Mouse (Mus musculus): ENCODE data around the gene Trabd2b. TPM values are rescaled to one million over a fixed set of nuclear protein-coding genes. Genes with fewer than 3 reads are reported as not detected.

Trabd2b gene
- polyA plus RNA-seq (2015; fragmentation: Nextera tagmentation; extraction: Ambion mirVana), result 2.4 and 2.9 TPM in 2 replicates

DNA sequence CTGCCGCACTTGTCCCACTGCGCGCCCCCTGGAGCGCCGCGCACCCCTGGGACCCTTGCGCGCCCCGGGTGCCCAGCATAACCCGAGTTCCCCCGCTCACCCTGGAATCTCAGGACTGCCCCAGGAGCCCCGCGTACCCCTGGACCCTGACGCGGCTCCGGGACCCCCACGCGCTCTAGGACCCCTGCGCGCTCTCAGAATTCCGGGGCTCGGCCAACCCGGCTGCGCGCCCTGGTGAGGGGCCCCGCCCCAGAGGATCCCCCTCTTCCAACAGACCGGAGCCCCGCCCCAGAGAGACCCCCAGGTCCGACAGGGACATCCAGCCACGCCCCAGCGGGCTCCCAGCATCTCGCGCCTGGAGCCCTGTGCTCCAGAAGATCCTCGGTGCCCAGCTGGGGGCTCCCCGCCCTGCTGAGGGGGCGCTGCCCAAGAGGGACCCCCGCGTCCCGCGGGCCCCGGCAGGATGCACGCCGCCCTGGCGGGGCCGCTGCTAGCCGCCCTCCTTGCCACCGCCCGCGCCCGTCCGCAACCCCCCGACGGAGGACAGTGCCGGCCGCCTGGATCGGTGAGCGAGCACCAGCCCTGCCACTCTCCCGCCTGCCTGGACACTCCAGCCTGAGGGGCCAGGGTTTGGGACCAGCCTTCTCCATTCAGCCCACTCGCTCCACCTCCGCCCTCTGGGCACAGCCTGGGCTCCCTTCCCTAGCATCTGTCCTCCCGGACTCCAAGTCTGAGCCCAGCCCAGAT lies at the start of gene Trabd2b:
Gene Trabd2b (plus strand): TSS at position 370 of the 747 bp plus-strand sequence.
- peak within 1 kb of the TSS; percentile 80 for H3K4me3 ChIP-seq
- WGBS, result 1% methylated on average over 58 of the region's 61 CpGs
- H3K9me3 ChIP-seq (replicated peaks), result no peaks in the 10 kb centered on the region
- ATAC-seq (replicated peaks; ENCODE audit: insufficient number of reproducible peaks, insufficient read depth, low FRiP score, low read depth), result peak; percentile 44
- no peaks in the 10 kb centered on the region for H3K36me3 ChIP-seq
- peaks cover 38% of the 10 kb centered on the region for H3K4me1 ChIP-seq (replicated peaks)
- H3K4me2 ChIP-seq, result peak within 1 kb of the TSS; percentile 95
- peaks cover 79% of the 10 kb centered on the region for H3K27me3 ChIP-seq
- H3K27ac ChIP-seq, result peak within 1 kb of the TSS; percentile 86
- H3K9ac ChIP-seq, result peak within 1 kb of the TSS; percentile 78

DNA sequence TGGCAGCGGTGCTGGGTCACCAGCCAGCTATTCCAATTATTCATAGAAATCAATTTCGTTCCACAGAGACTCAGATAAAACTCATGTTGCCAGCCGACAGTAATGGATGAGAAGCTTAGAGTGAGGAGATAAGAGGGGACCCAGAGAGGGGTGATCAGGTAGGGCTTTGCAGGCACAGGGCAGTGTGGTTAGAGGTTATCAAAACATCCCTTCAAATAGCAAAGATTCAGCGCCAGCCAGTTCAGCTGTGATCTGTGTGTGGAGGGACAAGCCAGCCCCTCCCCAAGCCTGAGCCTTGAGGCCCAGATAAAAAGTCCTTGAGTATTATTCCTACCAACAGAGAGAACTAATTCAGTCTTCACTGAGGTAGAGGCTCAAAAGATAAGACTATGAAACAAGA lies 49.1 kb upstream of the Trabd2b start:
- Histone ChIP-seq H3K27me3 (no peaks in the 10 kb centered on the region), H3K9ac (no peak overlapping the region), H3K9me3 (replicated peaks) (no peaks in the 10 kb centered on the region), H3K4me3 (no peak overlapping the region), H3K36me3 (no peaks in the 10 kb centered on the region), H3K27ac (peak overlapping the region; percentile 10; the same call in 1 of the 2 replicates), H3K4me2 (no peak overlapping the region), H3K4me1 (replicated peaks) (peaks cover 29% of the 10 kb centered on the region)
- peak; percentile 52 for ATAC-seq (replicated peaks; ENCODE audit: insufficient number of reproducible peaks, insufficient read depth, low FRiP score, low read depth)
- WGBS, result 9% methylated on average over 4 of the region's 4 CpGs

DNA sequence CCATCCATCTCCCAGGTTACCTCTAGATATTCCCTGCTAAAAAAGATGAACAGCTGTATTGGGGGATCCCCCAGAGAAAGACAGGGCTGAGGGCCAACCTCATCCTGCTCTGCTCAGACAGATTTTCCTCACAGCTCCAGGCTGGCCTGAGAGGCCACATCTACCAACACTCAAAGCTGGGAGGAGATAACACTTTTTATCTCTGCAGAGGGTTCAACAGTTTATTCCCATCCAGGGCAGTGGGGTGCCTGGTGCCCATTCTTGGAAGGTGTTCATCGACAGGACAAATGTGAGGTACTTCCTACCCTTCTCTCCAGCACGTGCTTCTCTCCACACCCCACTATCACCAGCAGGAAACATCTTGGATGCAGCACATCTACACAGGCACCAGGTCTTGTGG lies 47.6 kb upstream of the Trabd2b start:
- Histone ChIP-seq H3K27me3 (no peaks in the 10 kb centered on the region), H3K36me3 (no peaks in the 10 kb centered on the region), H3K4me3 (no peak overlapping the region), H3K9ac (no peak overlapping the region), H3K27ac (no peak overlapping the region), H3K4me2 (no peak overlapping the region), H3K9me3 (replicated peaks) (no peaks in the 10 kb centered on the region), H3K4me1 (replicated peaks) (peaks cover 29% of the 10 kb centered on the region)
- WGBS, result 13% methylated on average over 2 of the region's 2 CpGs
- ATAC-seq (replicated peaks; ENCODE audit: insufficient number of reproducible peaks, insufficient read depth, low FRiP score, low read depth), result peak; percentile 59

DNA sequence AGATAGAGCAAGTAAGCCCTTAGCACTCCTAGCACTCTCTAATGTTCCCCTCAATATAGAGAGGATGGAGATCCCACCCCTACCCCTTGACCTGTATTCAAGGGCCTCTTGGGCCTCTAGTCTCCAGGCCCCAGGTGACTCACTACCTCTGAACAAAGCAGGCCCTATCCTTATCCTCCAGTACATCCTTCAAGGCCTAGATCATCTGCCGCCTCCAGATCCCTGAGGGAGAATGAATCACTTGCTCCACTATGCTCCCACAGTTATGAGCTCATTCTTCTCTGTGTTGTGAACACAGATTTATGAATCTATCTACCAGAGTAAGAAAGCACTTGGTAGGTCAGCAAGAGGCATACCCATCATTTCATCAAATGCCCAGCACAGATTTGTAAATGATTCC lies 46.7 kb upstream of the Trabd2b start:
- Histone ChIP-seq H3K9me3 (replicated peaks) (no peaks in the 10 kb centered on the region), H3K36me3 (no peaks in the 10 kb centered on the region), H3K27me3 (no peaks in the 10 kb centered on the region), H3K4me3 (no peak overlapping the region), H3K27ac (no peak overlapping the region), H3K9ac (no peak overlapping the region), H3K4me1 (replicated peaks) (peaks cover 29% of the 10 kb centered on the region), H3K4me2 (no peak overlapping the region)
- no peak for ATAC-seq (replicated peaks; ENCODE audit: insufficient number of reproducible peaks, insufficient read depth, low FRiP score, low read depth)
- WGBS, result 86% methylated on average over 1 of the region's 1 CpGs

DNA sequence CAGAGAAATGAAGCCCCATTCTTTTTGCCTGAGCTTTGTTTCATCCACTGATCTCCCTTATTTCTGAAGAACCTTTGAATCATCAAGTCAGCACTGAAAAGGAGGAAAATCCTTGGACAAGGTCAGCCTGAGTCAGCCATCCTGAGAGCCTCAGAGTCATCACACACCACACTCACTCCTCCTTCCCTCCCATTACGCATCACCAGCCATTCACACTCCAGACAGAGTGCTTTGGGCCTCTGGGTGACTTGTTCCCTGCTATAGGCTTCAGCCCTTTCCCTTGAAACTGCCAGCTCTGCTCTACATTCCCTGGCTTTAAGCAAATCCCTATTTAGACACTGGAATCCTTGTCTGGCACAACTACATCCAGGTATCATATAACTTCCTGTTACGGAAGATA lies 45.2 kb upstream of the Trabd2b start:
- WGBS, result 75% methylated on average over 2 of the region's 2 CpGs

DNA sequence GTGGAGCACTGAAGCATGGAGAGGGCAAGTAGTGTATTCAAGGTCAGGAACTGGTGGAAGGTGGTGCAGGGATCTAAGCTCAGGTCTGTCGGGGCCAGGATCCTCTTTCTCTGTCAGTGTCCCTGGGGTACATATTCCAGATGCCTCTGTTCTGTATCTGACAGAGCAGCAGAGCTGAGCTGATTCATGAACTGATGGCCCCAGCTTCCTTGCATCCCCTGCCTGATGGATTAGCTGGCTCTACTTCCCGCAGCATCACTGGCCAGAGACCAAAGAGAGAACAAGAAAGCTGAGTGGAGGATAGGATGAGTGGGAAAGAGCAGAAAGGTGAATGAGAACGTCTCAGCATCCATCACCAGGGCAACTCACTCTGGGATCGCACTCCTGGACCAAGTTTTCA lies 41.5 kb upstream of the Trabd2b start:
- no peaks in the 10 kb centered on the region for H3K9me3 ChIP-seq (replicated peaks)
- H3K4me1 ChIP-seq (replicated peaks), result 0 out of 2 replicates have a peak, but pooled peaks cover 2% of the 10 kb centered on the region
- H3K27ac ChIP-seq, result no peak overlapping the region
- no peak for ATAC-seq (replicated peaks; ENCODE audit: insufficient number of reproducible peaks, insufficient read depth, low FRiP score, low read depth)
- H3K4me3 ChIP-seq, result no peak overlapping the region
- no peak overlapping the region for H3K9ac ChIP-seq
- H3K4me2 ChIP-seq, result no peak overlapping the region
- WGBS, result 53% methylated on average over 4 of the region's 4 CpGs
- peaks cover 12% of the 10 kb centered on the region for H3K27me3 ChIP-seq
- H3K36me3 ChIP-seq, result no peaks in the 10 kb centered on the region

More for the DNA sequence above, 45.2 kb upstream of the Trabd2b start:
- Histone ChIP-seq H3K9me3 (replicated peaks) (no peaks in the 10 kb centered on the region), H3K27me3 (no peaks in the 10 kb centered on the region), H3K9ac (no peak overlapping the region), H3K36me3 (no peaks in the 10 kb centered on the region), H3K4me2 (no peak overlapping the region), H3K27ac (no peak overlapping the region), H3K4me3 (no peak overlapping the region), H3K4me1 (replicated peaks) (peaks cover 27% of the 10 kb centered on the region)
- no peak for ATAC-seq (replicated peaks; ENCODE audit: insufficient number of reproducible peaks, insufficient read depth, low FRiP score, low read depth)

DNA sequence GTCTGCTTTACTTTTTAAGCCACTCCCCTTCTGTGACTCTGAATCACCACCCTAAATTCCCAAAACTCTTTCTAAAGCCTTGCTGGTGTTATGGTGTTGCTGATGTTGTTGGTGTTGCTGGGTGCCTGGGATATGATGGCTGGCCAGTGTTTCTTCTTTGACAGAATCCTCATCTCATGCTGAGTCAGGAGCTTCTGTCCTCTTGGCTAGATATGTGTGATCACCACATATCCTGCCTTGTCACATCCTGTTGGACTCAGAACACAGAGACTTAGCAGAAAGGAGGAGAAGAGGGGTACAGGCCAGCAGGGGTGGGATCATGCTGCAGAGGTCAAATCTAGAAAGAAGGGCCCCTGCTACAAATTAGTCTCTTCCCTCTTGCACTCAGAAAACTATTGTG lies 40.9 kb upstream of the Trabd2b start:
- Histone ChIP-seq H3K4me1 (replicated peaks) (peaks cover 2% of the 10 kb centered on the region; the same call in 1 of the 2 replicates), H3K9ac (no peak overlapping the region), H3K9me3 (replicated peaks) (no peaks in the 10 kb centered on the region), H3K36me3 (no peaks in the 10 kb centered on the region), H3K27me3 (peaks cover 12% of the 10 kb centered on the region), H3K4me2 (no peak overlapping the region), H3K27ac (no peak overlapping the region), H3K4me3 (no peak overlapping the region)
- ATAC-seq (replicated peaks; ENCODE audit: insufficient number of reproducible peaks, insufficient read depth, low FRiP score, low read depth), result no peak

DNA sequence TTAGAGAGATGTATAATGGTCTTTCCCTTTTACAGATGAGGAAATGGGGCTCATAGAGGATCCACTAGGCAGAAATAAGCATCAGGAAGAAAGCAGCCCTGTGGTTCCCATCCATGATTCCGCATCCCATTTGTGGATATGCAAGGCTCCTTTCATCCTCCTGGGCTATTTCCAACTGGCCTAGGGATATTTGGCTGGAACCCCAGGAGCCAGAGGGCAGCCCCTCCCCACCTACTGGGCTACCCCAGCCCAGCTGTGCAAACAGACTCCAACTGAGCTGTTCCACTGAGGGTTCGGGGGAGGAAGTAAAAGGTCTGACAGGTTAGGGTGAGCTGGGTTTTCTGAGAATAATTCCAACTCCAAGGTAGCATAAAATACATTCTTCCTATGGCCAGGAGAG lies 39.5 kb upstream of the Trabd2b start:
- Histone ChIP-seq H3K4me3 (no peak overlapping the region), H3K4me1 (replicated peaks) (peaks cover 10% of the 10 kb centered on the region; the same call in 1 of the 2 replicates), H3K27me3 (peaks cover 12% of the 10 kb centered on the region), H3K9me3 (replicated peaks) (no peaks in the 10 kb centered on the region), H3K27ac (no peak overlapping the region), H3K4me2 (no peak overlapping the region), H3K36me3 (no peaks in the 10 kb centered on the region), H3K9ac (no peak overlapping the region)
- 69% methylated on average over 2 of the region's 2 CpGs for WGBS
- ATAC-seq (replicated peaks; ENCODE audit: insufficient number of reproducible peaks, insufficient read depth, low FRiP score, low read depth), result no peak

DNA sequence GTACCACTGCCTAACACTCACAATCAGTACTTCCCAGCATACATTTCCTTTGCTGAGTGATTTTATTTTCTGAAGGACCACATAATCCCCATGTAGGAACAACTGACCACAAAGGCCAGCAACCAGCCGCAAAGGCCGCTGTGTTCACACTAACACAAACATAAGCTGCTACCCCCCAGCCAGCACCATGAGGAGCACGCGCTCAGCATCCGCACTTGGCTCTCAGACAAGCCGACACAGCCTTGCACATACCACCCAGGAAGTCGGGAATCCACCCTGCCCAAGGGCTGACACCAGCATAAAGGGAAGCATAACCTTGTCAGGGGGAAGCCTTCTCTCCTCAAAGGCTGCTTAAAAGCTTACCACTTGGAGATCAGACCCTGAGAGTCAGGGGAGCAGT lies 38.7 kb upstream of the Trabd2b start:
- Histone ChIP-seq H3K9ac (no peak overlapping the region), H3K4me1 (replicated peaks) (peaks cover 10% of the 10 kb centered on the region; the same call in 1 of the 2 replicates), H3K27ac (no peak overlapping the region), H3K4me3 (no peak overlapping the region), H3K4me2 (no peak overlapping the region), H3K27me3 (peaks cover 12% of the 10 kb centered on the region), H3K36me3 (no peaks in the 10 kb centered on the region), H3K9me3 (replicated peaks) (no peaks in the 10 kb centered on the region)
- 34% methylated on average over 7 of the region's 7 CpGs for WGBS
- ATAC-seq (replicated peaks; ENCODE audit: insufficient number of reproducible peaks, insufficient read depth, low FRiP score, low read depth), result no peak

DNA sequence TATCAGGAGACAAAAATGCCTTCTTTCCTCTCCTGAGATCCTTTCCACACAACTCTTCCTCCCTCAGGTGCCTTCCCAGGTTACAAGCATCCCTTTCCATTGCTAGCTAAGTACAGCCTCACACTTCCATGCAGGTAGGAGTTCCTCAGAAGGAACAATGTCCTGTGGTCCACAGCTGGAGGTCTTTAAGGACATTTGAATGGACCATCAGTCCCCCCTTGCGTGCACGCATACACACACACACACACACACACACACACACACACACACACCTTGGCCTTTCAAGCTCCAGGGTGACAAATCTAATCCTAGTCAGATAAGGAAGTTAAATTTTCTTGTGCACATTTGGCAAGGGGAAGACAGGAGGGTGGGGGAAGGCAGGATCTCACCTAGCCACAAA lies 36.9 kb upstream of the Trabd2b start:
- no peaks in the 10 kb centered on the region for H3K36me3 ChIP-seq
- no peaks in the 10 kb centered on the region for H3K9me3 ChIP-seq (replicated peaks)
- H3K27me3 ChIP-seq, result peaks cover 12% of the 10 kb centered on the region
- H3K4me2 ChIP-seq, result no peak overlapping the region
- no peak for ATAC-seq (replicated peaks; ENCODE audit: insufficient number of reproducible peaks, insufficient read depth, low FRiP score, low read depth)
- 56% methylated on average over 2 of the region's 2 CpGs for WGBS
- no peak overlapping the region for H3K4me3 ChIP-seq
- no peak overlapping the region for H3K27ac ChIP-seq
- peaks cover 10% of the 10 kb centered on the region; the same call in 1 of the 2 replicates for H3K4me1 ChIP-seq (replicated peaks)
- no peak overlapping the region for H3K9ac ChIP-seq

DNA sequence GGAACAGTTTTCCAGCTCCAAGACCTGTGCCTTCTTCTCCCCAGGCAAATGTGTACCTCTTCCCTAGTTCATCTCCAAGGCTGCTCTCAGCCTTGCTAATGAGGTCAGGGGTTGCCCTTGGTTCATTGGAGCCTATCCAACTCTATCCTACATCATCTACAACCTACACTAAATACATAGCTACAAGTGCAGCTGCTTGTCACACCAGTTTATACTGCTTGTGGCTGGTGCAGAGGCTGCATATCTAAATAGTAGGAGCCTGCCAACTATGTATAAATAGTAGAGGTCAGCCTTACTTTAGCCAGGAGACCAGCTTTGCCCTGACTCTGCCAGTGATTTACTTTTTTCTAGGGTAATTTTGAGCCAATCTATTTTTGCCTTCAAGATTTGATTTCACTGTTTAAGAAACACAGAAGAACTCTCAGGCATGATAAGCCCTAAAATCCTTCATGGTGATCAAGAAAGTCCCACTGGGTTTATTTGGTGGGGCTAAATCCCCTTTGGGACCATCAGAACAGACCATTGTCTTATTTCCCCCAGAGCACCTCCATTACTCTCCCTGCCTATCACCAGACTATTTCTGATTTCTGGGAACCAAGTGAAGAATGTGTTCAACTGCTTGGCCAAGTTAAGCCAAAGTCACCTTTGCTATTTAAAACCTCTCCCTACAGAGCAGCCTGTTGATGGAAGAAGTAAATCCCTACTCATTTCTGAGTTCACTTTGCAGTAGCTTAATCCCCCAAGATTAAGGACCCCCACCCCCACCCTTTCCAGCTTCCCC lies 35.4 kb upstream of the Trabd2b start:
- Histone ChIP-seq H3K4me2 (no peak overlapping the region), H3K27me3 (peaks cover 12% of the 10 kb centered on the region), H3K9ac (no peak overlapping the region), H3K36me3 (no peaks in the 10 kb centered on the region), H3K4me1 (replicated peaks) (peaks cover 10% of the 10 kb centered on the region; the same call in 1 of the 2 replicates), H3K4me3 (no peak overlapping the region), H3K27ac (peak overlapping the region; percentile 35; the same call in 1 of the 2 replicates), H3K9me3 (replicated peaks) (no peaks in the 10 kb centered on the region)
- no peak for ATAC-seq (replicated peaks; ENCODE audit: insufficient number of reproducible peaks, insufficient read depth, low FRiP score, low read depth)

All from heart, embryonic 15.5 days (tissue).